Mouse (Mus musculus): ENCODE results near the gene Csn2. TPM values are rescaled to one million over a fixed set of nuclear protein-coding genes. Genes with fewer than 3 reads are reported as not detected.

Gene Csn2
- polyA plus RNA-seq (2012; rRNA removed): not detected in 2 replicates

GRCm38 (mm10) chr5:87699530-87699929 lies at the start of gene Csn2:
TSS of gene Csn2 (minus strand) at chr5:87699630.
- DNase-seq (ENCODE audit: low read depth): no peak

- no peak for DNase-seq (ENCODE audit: low read depth)
Measured at GRCm38 (mm10) chr5:87734821-87735220, 35.4 kb upstream of the Csn2 start.

GRCm38 (mm10) chr5:87705891-87706290 lies 6.5 kb upstream of the Csn2 start:
- DNase-seq (ENCODE audit: low read depth): peak; percentile 51

GRCm38 (mm10) chr5:87665908-87666307 lies 33.5 kb downstream of the Csn2 start, which contains the start of gene Csn1s1:
TSS of gene Csn1s1 (plus strand) at chr5:87666208.
- no peak for DNase-seq (ENCODE audit: low read depth)

GRCm38 (mm10) chr5:87642787-87643186 lies 56.6 kb downstream of the Csn2 start:
- DNase-seq (ENCODE audit: low read depth): no peak

Other genes with a start within 250 kb of the Csn2 start
- 0.04 TPM in 1 of 2 replicates, not detected in the other for gene Ugt2a2, start 217.4 kb downstream of the Csn2 start, polyA plus RNA-seq (2012; rRNA removed)
- not detected in 2 replicates for gene Gm43638, start 212.8 kb downstream of the Csn2 start, polyA plus RNA-seq (2012; rRNA removed)
- gene Ugt2a1, start 208.8 kb downstream of the Csn2 start, polyA plus RNA-seq (2012; rRNA removed): not detected in 2 replicates
- gene Sult1b1, start 161.4 kb downstream of the Csn2 start, polyA plus RNA-seq (2012; rRNA removed): 0.05 TPM in 1 of 2 replicates, not detected in the other
- 0.12 and 0.29 TPM in 2 replicates for gene Sult1d1, start 130.6 kb downstream of the Csn2 start, polyA plus RNA-seq (2012; rRNA removed)
- gene Sult1e1, start 108.0 kb downstream of the Csn2 start, polyA plus RNA-seq (2012; rRNA removed): 4.2 and 6.6 TPM in 2 replicates
- not detected in 2 replicates for gene Csn1s1, start 33.4 kb downstream of the Csn2 start, polyA plus RNA-seq (2012; rRNA removed)
- not detected in 2 replicates for gene Csn1s2a, start 74.9 kb upstream of the Csn2 start, polyA plus RNA-seq (2012; rRNA removed)
- gene Csn1s2b, start 108.5 kb upstream of the Csn2 start, polyA plus RNA-seq (2012; rRNA removed): not detected in 2 replicates
- 7.4 and 10.8 TPM in 2 replicates for gene Prr27, start 126.1 kb upstream of the Csn2 start, polyA plus RNA-seq (2012; rRNA removed)
- 27.9 and 74.2 TPM in 2 replicates for gene Odam, start 185.4 kb upstream of the Csn2 start, polyA plus RNA-seq (2012; rRNA removed)
- gene Csn3, start 225.9 kb upstream of the Csn2 start, polyA plus RNA-seq (2012; rRNA removed): not detected in 2 replicates